Mouse (Mus musculus) intestine, embryonic 14.5 days (tissue): ENCODE results near the gene Baz2b. TPM values are rescaled to one million over a fixed set of nuclear protein-coding genes. Genes with fewer than 3 reads are reported as not detected.
"Not testable (repeated sequence)": the region's sequence is repeated elsewhere in the genome, so short reads cannot be mapped to it uniquely, and the experiment has no call there.

ENCODE experiments used
- ATAC-seq: fragments of 200-750 bp; cut with Nextera tagmentation; replicated peaks from 2 replicates; pipeline ENCODE4 v1.8.0; 2017; ENCODE audit warnings: low read depth, moderate number of reproducible peaks, moderate TSS enrichment, moderate library complexity; ENCODE audit not compliant: low FRiP score, low TSS enrichment
- DNase-seq: peaks from one replicate; pipeline ENCODE4 v3.0.0-alpha.2; 2018; ENCODE audit warnings: low spot score
- H3K27ac ChIP-seq: fragments of 300-500 bp; sonication (generic); 2 replicates; pipeline ENCODE4 v1.5.1; 2014; ENCODE audit warnings: low read depth, mild to moderate bottlenecking, control low read depth
- H3K27me3 ChIP-seq: fragments of 300-500 bp; sonication (generic); replicated peaks from 2 replicates; pipeline ENCODE4 v1.6.1; 2014; ENCODE audit warnings: low read length, control low read depth; ENCODE audit not compliant: control insufficient read depth, insufficient read depth
- H3K36me3 ChIP-seq: fragments of 300-500 bp; sonication (generic); 2 replicates; pipeline ENCODE4 v1.6.1; 2014; ENCODE audit warnings: low read length, control low read depth; ENCODE audit not compliant: control insufficient read depth, insufficient read depth
- H3K4me1 ChIP-seq: fragments of 300-500 bp; sonication (generic); replicated peaks from 2 replicates; pipeline ENCODE4 v1.6.1; 2014; ENCODE audit warnings: low read length, control low read depth, mixed read lengths; ENCODE audit not compliant: control insufficient read depth, insufficient read depth
- H3K4me2 ChIP-seq: fragments of 300-500 bp; sonication (generic); 2 replicates; pipeline ENCODE4 v1.6.1; 2014; ENCODE audit warnings: low read length
- H3K4me3 ChIP-seq: fragments of 300-500 bp; sonication (generic); 2 replicates; pipeline ENCODE4 v1.5.1; 2014; ENCODE audit warnings: low read depth, low read length, control low read depth, mixed read lengths
- H3K9ac ChIP-seq: fragments of 300-500 bp; sonication (generic); 2 replicates; pipeline ENCODE4 v1.6.1; 2014; ENCODE audit warnings: mild to moderate bottlenecking, low read length
- H3K9me3 ChIP-seq: fragments of 300-500 bp; sonication (generic); 2 replicates; pipeline ENCODE4 v1.6.1; 2016; ENCODE audit warnings: low read length, control low read depth; ENCODE audit not compliant: control insufficient read depth
- WGBS: fragments of 180-500 bp; shearing (Covaris S2); extraction: QIAGEN DNeasy Blood & Tissue Kit; methylation state at CpG from one replicate; pipeline ENCODE4 v1.1.7; 2014; 5-methylcytosine and 5-hydroxymethylcytosine counted together
- polyA plus RNA-seq: library from polyadenylated mRNA; unstranded; fragments of >200 nt; fragmentation: Nextera tagmentation; extraction: Ambion mirVana; gene quantifications from 2 replicates; pipeline ENCODE4 v1.2.1, GENCODE M21; 2014

Baz2b gene
- polyA plus RNA-seq, 1 experiment from 2014 or later = 52.3 TPM

DNA sequence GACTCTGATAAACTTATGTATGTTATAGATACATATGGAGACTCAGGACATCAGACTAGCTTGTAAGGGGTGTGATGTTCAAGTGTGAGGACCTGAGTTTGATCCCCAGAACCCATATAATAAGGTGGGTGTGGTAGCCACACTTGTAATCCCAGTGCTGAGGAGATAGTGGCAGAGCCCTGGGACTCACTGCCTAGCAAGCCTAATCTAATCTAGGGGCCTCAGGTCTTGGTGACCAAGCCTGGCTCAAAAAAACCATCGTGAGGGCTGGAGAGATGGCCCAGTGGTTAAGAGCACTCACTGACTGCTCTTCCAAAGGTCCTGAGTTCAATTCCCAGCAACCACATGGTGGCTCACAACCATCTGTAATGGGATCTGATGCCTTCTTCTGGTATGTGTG is 135.8 kb downstream of the Baz2b start:
- H3K9me3 ChIP-seq, H3K4me1 ChIP-seq, H3K9ac ChIP-seq, H3K27me3 ChIP-seq, DNase-seq, H3K4me3 ChIP-seq, ATAC-seq, H3K27ac ChIP-seq, H3K36me3 ChIP-seq, H3K4me2 ChIP-seq: not testable (repeated sequence)
- 92% methylated on average over 1 of the region's 1 CpGs for WGBS

DNA sequence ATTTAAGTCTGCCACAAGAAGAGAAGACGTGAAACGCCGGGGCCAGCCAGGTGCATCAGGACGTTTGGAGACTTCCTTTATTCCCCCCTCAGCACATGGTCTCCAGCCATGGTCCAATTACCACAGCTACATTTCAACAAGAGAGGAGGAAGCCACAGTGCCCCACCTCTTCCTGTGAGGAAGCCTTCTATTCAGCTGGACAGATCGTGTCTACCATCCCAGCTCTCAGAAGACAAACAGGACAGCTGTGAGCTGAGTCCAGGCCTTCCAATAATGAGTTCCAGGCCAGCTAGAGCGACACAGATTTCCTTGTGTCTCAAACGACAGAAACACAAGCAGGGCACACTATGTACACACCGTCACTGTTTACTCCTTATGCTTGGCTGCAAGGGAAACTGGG is 137.8 kb downstream of the Baz2b start:
- H3K9me3 ChIP-seq = no peaks in the 10 kb centered on the region
- no peak overlapping the region for H3K4me3 ChIP-seq
- DNase-seq (no peak), ATAC-seq (no peak)
- no peak overlapping the region for H3K9ac ChIP-seq
- H3K27me3 ChIP-seq = no peaks in the 10 kb centered on the region
- 55% methylated on average over 8 of the region's 8 CpGs for WGBS
- no peak overlapping the region for H3K27ac ChIP-seq
- peaks cover 7% of the 10 kb centered on the region; the same call in 1 of the 2 replicates for H3K36me3 ChIP-seq
- H3K4me1 ChIP-seq = no peaks in the 10 kb centered on the region
- H3K4me2 ChIP-seq = no peak overlapping the region

- 77% methylated on average over 5 of the region's 5 CpGs for WGBS
Measured at GRCm38 (mm10) chr2:60070938-60071337, 138.7 kb downstream of the Baz2b start.

GRCm38 (mm10) chr2:60068468-60068867 is 141.2 kb downstream of the Baz2b start:
- Histone ChIP-seq H3K4me2 (no peak overlapping the region), H3K9ac (no peak overlapping the region), H3K27me3 (no peaks in the 10 kb centered on the region), H3K4me3 (no peak overlapping the region), H3K36me3 (peaks cover 6% of the 10 kb centered on the region; the same call in 1 of the 2 replicates), H3K9me3 (peaks cover 2% of the 10 kb centered on the region; the same call in 1 of the 2 replicates), H3K4me1 (no peaks in the 10 kb centered on the region), H3K27ac (no peak overlapping the region)
- 95% methylated on average over 3 of the region's 3 CpGs for whole genome bisulfite sequencing
- DNase-seq = no peak
- ATAC-seq = no peak

More at GRCm38 (mm10) chr2:60070938-60071337, 138.7 kb downstream of the Baz2b start:
- peaks cover 7% of the 10 kb centered on the region; the same call in 1 of the 2 replicates for H3K36me3 ChIP-seq
- H3K27ac ChIP-seq = no peak overlapping the region
- no peak overlapping the region for H3K4me2 ChIP-seq
- no peaks in the 10 kb centered on the region for H3K27me3 ChIP-seq
- H3K9ac ChIP-seq = no peak overlapping the region
- no peak for DNase-seq
- H3K4me3 ChIP-seq = no peak overlapping the region
- ATAC-seq = no peak
- no peaks in the 10 kb centered on the region for H3K4me1 ChIP-seq
- H3K9me3 ChIP-seq = no peaks in the 10 kb centered on the region

DNA sequence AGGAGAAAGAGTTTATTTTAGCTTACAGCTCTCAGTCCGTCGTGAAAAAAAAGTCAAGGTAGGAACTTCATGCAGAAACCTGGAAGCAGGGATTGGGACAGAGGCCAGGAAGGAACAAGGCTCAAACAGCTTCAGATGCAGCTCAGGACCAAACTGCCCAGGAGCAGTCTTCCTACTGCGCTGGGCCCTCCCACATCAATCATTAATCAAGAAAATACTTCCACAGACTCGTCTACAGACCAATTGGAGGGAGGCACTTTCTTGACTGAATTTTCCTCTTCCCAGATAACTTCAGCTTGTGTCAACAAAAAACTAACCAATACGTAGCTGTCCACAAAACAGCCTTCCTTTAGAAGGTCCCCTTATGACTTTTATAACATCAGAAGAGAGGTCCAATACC is 144.2 kb downstream of the Baz2b start:
- ATAC-seq = peak; percentile 85
- Histone ChIP-seq H3K9me3 (peaks cover 2% of the 10 kb centered on the region; the same call in 1 of the 2 replicates), H3K4me3 (no peak overlapping the region), H3K27ac (no peak overlapping the region), H3K36me3 (0 out of 2 replicates have a peak, but pooled peaks cover 4% of the 10 kb centered on the region), H3K4me1 (no peaks in the 10 kb centered on the region), H3K9ac (no peak overlapping the region), H3K4me2 (no peak overlapping the region), H3K27me3 (no peaks in the 10 kb centered on the region)
- 71% methylated on average over 5 of the region's 5 CpGs for WGBS
- DNase-seq = no peak

GRCm38 (mm10) chr2:60060185-60060775 is 149.4 kb downstream of the Baz2b start:
- peaks cover 2% of the 10 kb centered on the region; the same call in 1 of the 2 replicates for H3K9me3 ChIP-seq
- ATAC-seq (no peak), DNase-seq (no peak)
- 98% methylated on average over 1 of the region's 1 CpGs for WGBS
- H3K4me3 ChIP-seq = no peak overlapping the region
- no peaks in the 10 kb centered on the region for H3K27me3 ChIP-seq
- H3K4me2 ChIP-seq = no peak overlapping the region
- H3K9ac ChIP-seq = no peak overlapping the region
- peaks cover 3% of the 10 kb centered on the region; the same call in 1 of the 2 replicates for H3K4me1 ChIP-seq
- H3K36me3 ChIP-seq = 0 out of 2 replicates have a peak, but pooled peaks cover 4% of the 10 kb centered on the region
- no peak overlapping the region for H3K27ac ChIP-seq

GRCm38 (mm10) chr2:60059300-60059699 is 150.3 kb downstream of the Baz2b start:
- no peak overlapping the region for H3K27ac ChIP-seq
- H3K4me3 ChIP-seq = no peak overlapping the region
- ATAC-seq (no peak), DNase-seq (no peak)
- 89% methylated on average over 5 of the region's 5 CpGs for WGBS
- 0 out of 2 replicates have a peak, but pooled peaks cover 4% of the 10 kb centered on the region for H3K36me3 ChIP-seq
- H3K9ac ChIP-seq = no peak overlapping the region
- no peaks in the 10 kb centered on the region for H3K27me3 ChIP-seq
- no peaks in the 10 kb centered on the region; the same call in 1 of the 2 replicates for H3K9me3 ChIP-seq
- peaks cover 5% of the 10 kb centered on the region for H3K4me1 ChIP-seq
- no peak overlapping the region for H3K4me2 ChIP-seq

- peaks cover 7% of the 10 kb centered on the region for H3K4me1 ChIP-seq
- no peaks in the 10 kb centered on the region for H3K27me3 ChIP-seq
- H3K36me3 ChIP-seq = no peaks in the 10 kb centered on the region
- no peak overlapping the region for H3K4me2 ChIP-seq
- no peak for DNase-seq
- H3K27ac ChIP-seq = no peak overlapping the region
- no peaks in the 10 kb centered on the region for H3K9me3 ChIP-seq
- no peak for ATAC-seq
- H3K4me3 ChIP-seq = no peak overlapping the region
- WGBS = 26% methylated on average over 4 of the region's 4 CpGs
- H3K9ac ChIP-seq = no peak overlapping the region
Measured at GRCm38 (mm10) chr2:60056043-60056442, 153.6 kb downstream of the Baz2b start.
